Mouse (Mus musculus) midbrain, postnatal 0 days (tissue): ENCODE results near the gene Zbtb16. TPM values are rescaled to one million over a fixed set of nuclear protein-coding genes. Genes with fewer than 3 reads are reported as not detected.

Experiments used
- ATAC-seq: fragments of 200-750 bp; cut with Nextera tagmentation; 2 replicates; pipeline ENCODE4 v1.8.0; 2017; ENCODE audit warnings: moderate number of reproducible peaks, mild to moderate bottlenecking, moderate TSS enrichment, moderate library complexity; ENCODE audit not compliant: low FRiP score
- DNase-seq: peaks from one replicate; pipeline ENCODE4 v3.0.0-alpha.2; 2015; ENCODE audit warnings: low spot score
- H3K27ac ChIP-seq: fragments of 300-500 bp; sonication (generic); 2 replicates; pipeline ENCODE4 v1.5.1; 2014; ENCODE audit warnings: low read depth, mild to moderate bottlenecking, low read length, mixed read lengths
- H3K27me3 ChIP-seq: fragments of 300-500 bp; sonication (generic); 2 replicates; pipeline ENCODE4 v1.6.1; 2014; ENCODE audit warnings: low read length, control low read depth, mixed read lengths; ENCODE audit not compliant: insufficient read depth
- H3K36me3 ChIP-seq: fragments of 300-500 bp; sonication (generic); 2 replicates; pipeline ENCODE4 v1.6.1; 2014; ENCODE audit warnings: low read length, control low read depth, mixed read lengths; ENCODE audit not compliant: insufficient read depth
- H3K4me1 ChIP-seq: fragments of 300-500 bp; sonication (generic); 2 replicates; pipeline ENCODE4 v1.6.1; 2014; ENCODE audit warnings: mild to moderate bottlenecking, control low read depth, antibody characterized with exemption, low read length, mixed read lengths; ENCODE audit not compliant: insufficient read depth
- H3K4me2 ChIP-seq: fragments of 300-500 bp; sonication (generic); 2 replicates; pipeline ENCODE4 v1.6.1; 2014; ENCODE audit warnings: low read depth, mild to moderate bottlenecking, low read length, mixed read lengths; ENCODE audit not compliant: poor library complexity, severe bottlenecking
- H3K4me3 ChIP-seq: fragments of 300-500 bp; sonication (generic); 2 replicates; pipeline ENCODE4 v1.5.1; 2014; ENCODE audit warnings: low read depth, mild to moderate bottlenecking, low read length, moderate library complexity
- H3K9ac ChIP-seq: fragments of 300-500 bp; sonication (generic); replicated peaks from 2 replicates; pipeline ENCODE4 v1.6.1; 2014; ENCODE audit warnings: mild to moderate bottlenecking, low read length, moderate library complexity, mixed read lengths; ENCODE audit not compliant: poor library complexity, severe bottlenecking
- H3K9me3 ChIP-seq: fragments of 300-500 bp; sonication (generic); 2 replicates; pipeline ENCODE4 v1.6.1; 2016; ENCODE audit warnings: low read length, control low read depth
- CTCF ChIP-seq: IDR thresholded peaks from 2 replicates; pipeline ENCODE4 v1.5.1; 2016; ENCODE audit warnings: antibody characterized with exemption, mild to moderate bottlenecking
- WGBS: fragments of 180-500 bp; shearing (Covaris S2); extraction: QIAGEN DNeasy Blood & Tissue Kit; methylation state at CpG from one replicate; pipeline ENCODE4 v1.1.7; 2014; 5-methylcytosine and 5-hydroxymethylcytosine counted together
- polyA plus RNA-seq: library from polyadenylated mRNA; unstranded; fragments of >200 nt; fragmentation: Nextera tagmentation; extraction: Ambion mirVana; gene quantifications from 2 replicates; pipeline ENCODE4 v1.2.1, GENCODE M21; 2015
- total RNA-seq: library from RNA; depleted of rRNA; stranded (reverse); fragments of >200 nt; gene quantifications from 2 replicates; pipeline ENCODE4 v1.2.3, GENCODE M21; 2014

Gene Zbtb16
- total and polyA plus RNA-seq, 2 experiments from 2014 or later = 6.1 to 8.3 TPM

- no peak for ATAC-seq
- DNase-seq = no peak
- Histone ChIP-seq H3K9ac (no peak overlapping the region), H3K27me3 (no peaks in the 10 kb centered on the region), H3K9me3 (no peaks in the 10 kb centered on the region), H3K4me2 (no peak overlapping the region), H3K27ac (no peak overlapping the region), H3K36me3 (no peaks in the 10 kb centered on the region), H3K4me3 (no peak overlapping the region), H3K4me1 (peaks cover 4% of the 10 kb centered on the region; the same call in 1 of the 2 replicates)
- no peak for TF ChIP-seq CTCF
- WGBS = 92% methylated on average over 10 of the region's 10 CpGs
These were observed 16.3 kb downstream of the Zbtb16 start for GRCm38 (mm10) chr9:48819695-48820094.

- Histone ChIP-seq H3K9ac (no peak overlapping the region), H3K27ac (no peak overlapping the region), H3K4me1 (peaks cover 4% of the 10 kb centered on the region; the same call in 1 of the 2 replicates), H3K4me3 (no peak overlapping the region), H3K4me2 (no peak overlapping the region), H3K27me3 (no peaks in the 10 kb centered on the region), H3K36me3 (no peaks in the 10 kb centered on the region), H3K9me3 (no peaks in the 10 kb centered on the region)
- ATAC-seq (no peak), DNase-seq (no peak)
- 92% methylated on average over 3 of the region's 3 CpGs for WGBS
- no peak for TF ChIP-seq CTCF
These were observed 16.9 kb downstream of the Zbtb16 start for GRCm38 (mm10) chr9:48819137-48819536.

DNA sequence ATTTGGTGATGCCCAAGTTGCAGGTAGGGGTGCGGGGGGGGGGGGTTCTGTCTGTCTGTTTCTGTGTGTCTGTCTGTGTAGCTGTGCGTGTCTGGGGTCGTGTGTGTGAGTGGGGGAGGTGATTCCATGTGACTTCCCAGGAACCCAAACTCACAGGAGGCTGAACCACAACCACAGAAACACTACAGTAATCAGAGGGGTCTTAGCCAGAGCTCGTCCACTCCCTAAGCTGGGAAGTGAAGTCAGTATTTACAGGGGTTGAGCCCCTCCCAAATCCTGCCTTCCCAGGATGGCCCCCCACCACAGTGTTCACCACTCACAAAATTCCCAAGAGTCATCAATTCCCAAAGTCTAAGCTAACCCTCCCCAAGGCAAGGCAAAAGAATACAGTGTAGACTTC, 18.1 kb downstream of the Zbtb16 start:
- Histone ChIP-seq H3K27ac (no peak overlapping the region), H3K9ac (no peak overlapping the region), H3K4me3 (no peak overlapping the region), H3K27me3 (no peaks in the 10 kb centered on the region), H3K9me3 (no peaks in the 10 kb centered on the region), H3K4me2 (no peak overlapping the region), H3K4me1 (no peaks in the 10 kb centered on the region; the same call in 1 of the 2 replicates), H3K36me3 (no peaks in the 10 kb centered on the region)
- WGBS = 91% methylated on average over 4 of the region's 4 CpGs
- DNase-seq = no peak
- ATAC-seq = no peak
- no peak for TF ChIP-seq CTCF

DNA sequence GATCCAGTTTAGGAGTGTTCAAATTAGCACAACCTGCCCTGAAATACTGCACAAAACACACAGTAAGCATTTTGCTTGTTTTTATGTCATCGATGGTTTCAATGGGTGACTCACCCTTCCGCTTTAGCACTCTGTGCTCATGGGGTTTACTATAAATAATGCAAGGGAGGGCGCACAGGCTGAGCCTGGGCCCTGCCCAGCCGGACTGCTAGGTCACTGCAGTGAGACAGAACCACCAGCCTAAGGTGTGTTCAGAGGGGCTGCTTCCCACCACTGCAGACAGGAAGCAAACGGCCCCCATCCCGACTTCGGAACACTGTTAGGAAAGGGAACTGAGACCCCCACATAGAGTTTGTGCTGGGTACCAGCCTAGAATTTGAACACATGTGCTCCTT, 18.6 kb downstream of the Zbtb16 start:
- H3K36me3 ChIP-seq = no peaks in the 10 kb centered on the region
- H3K9ac ChIP-seq = no peak overlapping the region
- no peaks in the 10 kb centered on the region for H3K9me3 ChIP-seq
- DNase-seq = no peak
- H3K27ac ChIP-seq = no peak overlapping the region
- WGBS = 83% methylated on average over 7 of the region's 7 CpGs
- no peak for ATAC-seq
- TF ChIP-seq CTCF = no peak
- no peak overlapping the region for H3K4me3 ChIP-seq
- H3K27me3 ChIP-seq = no peaks in the 10 kb centered on the region
- H3K4me2 ChIP-seq = no peak overlapping the region
- no peaks in the 10 kb centered on the region for H3K4me1 ChIP-seq

- no peaks in the 10 kb centered on the region for H3K9me3 ChIP-seq
- H3K4me3 ChIP-seq = no peak overlapping the region
- H3K4me1 ChIP-seq = no peaks in the 10 kb centered on the region
- DNase-seq = no peak
- 64% methylated on average over 10 of the region's 10 CpGs for WGBS
- no peak overlapping the region for H3K4me2 ChIP-seq
- no peak overlapping the region for H3K9ac ChIP-seq
- no peaks in the 10 kb centered on the region for H3K36me3 ChIP-seq
- H3K27me3 ChIP-seq = no peaks in the 10 kb centered on the region
- no peak for ATAC-seq
- no peak for TF ChIP-seq CTCF
- H3K27ac ChIP-seq = no peak overlapping the region
These were observed 19.2 kb downstream of the Zbtb16 start for GRCm38 (mm10) chr9:48816678-48817398.

- Histone ChIP-seq H3K4me1 (no peaks in the 10 kb centered on the region), H3K4me2 (no peak overlapping the region), H3K4me3 (no peak overlapping the region), H3K9ac (no peak overlapping the region), H3K27me3 (no peaks in the 10 kb centered on the region), H3K36me3 (no peaks in the 10 kb centered on the region), H3K9me3 (no peaks in the 10 kb centered on the region), H3K27ac (no peak overlapping the region)
- no peak for ATAC-seq
- DNase-seq = no peak
- TF ChIP-seq CTCF = no peak
- 99% methylated on average over 9 of the region's 9 CpGs for WGBS
These were observed 19.9 kb downstream of the Zbtb16 start for GRCm38 (mm10) chr9:48816157-48816556.
